Mouse (Mus musculus) forebrain, embryonic 15.5 days (tissue): ENCODE measurements around the gene Gorasp1. TPM values are rescaled to one million over a fixed set of nuclear protein-coding genes. Genes with fewer than 3 reads are reported as not detected.

Source experiments
- ATAC-seq: fragments of 200-750 bp; cut with Nextera tagmentation; replicated peaks from 2 replicates; pipeline ENCODE4 v1.8.0; 2017; ENCODE audit warnings: mild to moderate bottlenecking, moderate TSS enrichment, moderate library complexity
- H3K27ac ChIP-seq: fragments of 300-500 bp; sonication (generic); replicated peaks from 2 replicates; pipeline ENCODE4 v1.5.1; 2015; ENCODE audit warnings: mild to moderate bottlenecking, inconsistent platforms
- H3K27me3 ChIP-seq: fragments of 300-500 bp; sonication (generic); 2 replicates; pipeline ENCODE4 v1.6.1; 2015; ENCODE audit warnings: inconsistent platforms
- H3K36me3 ChIP-seq: fragments of 300-500 bp; sonication (generic); 2 replicates; pipeline ENCODE4 v1.6.1; 2015; ENCODE audit warnings: mild to moderate bottlenecking, inconsistent platforms
- H3K4me1 ChIP-seq: fragments of 300-500 bp; sonication (generic); 2 replicates; pipeline ENCODE4 v1.6.1; 2015; ENCODE audit warnings: inconsistent platforms
- H3K4me2 ChIP-seq: fragments of 300-500 bp; sonication (generic); replicated peaks from 2 replicates; pipeline ENCODE4 v1.6.1; 2015; ENCODE audit warnings: mild to moderate bottlenecking, inconsistent platforms
- H3K4me3 ChIP-seq: fragments of 300-500 bp; sonication (generic); 2 replicates; pipeline ENCODE4 v1.5.1; 2015; ENCODE audit warnings: mild to moderate bottlenecking, inconsistent platforms
- H3K9ac ChIP-seq: fragments of 300-500 bp; sonication (generic); replicated peaks from 2 replicates; pipeline ENCODE4 v1.6.1; 2015; ENCODE audit warnings: mild to moderate bottlenecking, inconsistent platforms
- H3K9me3 ChIP-seq: fragments of 300-500 bp; sonication (generic); 2 replicates; pipeline ENCODE4 v1.6.1; 2016; ENCODE audit warnings: inconsistent platforms
- WGBS: fragments of 180-500 bp; shearing (Covaris S2); methylation state at CpG from one replicate; pipeline ENCODE4 v1.1.7; 2015; ENCODE audit warnings: mixed read lengths; 5-methylcytosine and 5-hydroxymethylcytosine counted together
- polyA plus RNA-seq: library from polyadenylated mRNA; unstranded; fragments of >200 nt; fragmentation: Nextera tagmentation; extraction: Ambion mirVana; gene quantifications from 2 replicates; pipeline ENCODE4 v1.2.1, GENCODE M21; 2015

Gorasp1 gene
- polyA plus RNA-seq, 1 experiment from 2014 or later, result 26.2 TPM

DNA sequence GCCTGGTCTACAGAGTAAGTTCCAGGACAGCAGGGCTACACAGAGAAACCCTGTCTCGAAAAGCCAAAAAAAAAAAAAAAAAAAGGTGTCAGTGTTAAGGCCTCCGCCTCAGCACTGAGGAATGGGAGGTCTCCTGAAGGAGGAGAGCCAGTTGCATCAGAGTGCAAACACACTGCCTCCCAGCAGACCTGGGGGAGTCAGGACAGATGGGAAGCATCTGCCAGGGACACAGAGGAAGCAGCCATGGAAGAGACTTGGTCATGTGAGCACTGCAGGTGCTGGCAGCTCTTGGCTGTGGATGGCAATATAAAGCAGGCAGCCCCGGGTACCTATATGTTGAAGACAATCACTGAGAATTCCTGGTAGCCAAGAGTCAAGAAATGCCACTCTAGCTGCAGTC, 27.4 kb downstream of the Gorasp1 start:
- 91% methylated on average over 3 of the region's 3 CpGs for WGBS
- no peak for ATAC-seq
- Histone ChIP-seq H3K4me3 (no peak overlapping the region), H3K27ac (no peak overlapping the region), H3K9me3 (no peaks in the 10 kb centered on the region), H3K4me1 (no peaks in the 10 kb centered on the region), H3K4me2 (no peak overlapping the region), H3K27me3 (no peaks in the 10 kb centered on the region), H3K9ac (no peak overlapping the region), H3K36me3 (peaks cover 92% of the 10 kb centered on the region)

DNA sequence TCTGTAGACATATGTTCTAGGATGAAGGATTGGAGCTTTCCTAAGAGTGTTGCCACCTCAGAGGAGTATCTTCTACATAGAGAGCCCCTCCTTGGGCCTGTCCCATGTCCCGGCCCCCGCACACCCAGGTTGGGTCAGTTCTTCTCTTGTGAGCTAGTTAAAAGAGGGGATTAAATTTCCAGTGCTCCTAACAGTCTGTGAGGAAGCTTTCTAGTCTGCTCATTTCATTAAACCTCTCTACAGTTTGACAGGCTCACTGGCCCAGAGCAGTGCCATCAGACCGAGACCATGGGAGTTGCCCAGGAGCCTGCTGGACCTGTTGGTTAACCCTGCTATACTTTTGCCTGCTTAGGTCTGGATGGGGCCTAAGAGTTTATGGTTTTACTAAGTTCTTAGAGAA, 28.7 kb downstream of the Gorasp1 start:
- no peak for ATAC-seq
- 97% methylated on average over 3 of the region's 3 CpGs for WGBS
- Histone ChIP-seq H3K9ac (no peak overlapping the region), H3K27me3 (no peaks in the 10 kb centered on the region), H3K4me2 (no peak overlapping the region), H3K36me3 (peaks cover 92% of the 10 kb centered on the region), H3K4me3 (no peak overlapping the region), H3K9me3 (no peaks in the 10 kb centered on the region), H3K27ac (no peak overlapping the region), H3K4me1 (no peaks in the 10 kb centered on the region)

DNA sequence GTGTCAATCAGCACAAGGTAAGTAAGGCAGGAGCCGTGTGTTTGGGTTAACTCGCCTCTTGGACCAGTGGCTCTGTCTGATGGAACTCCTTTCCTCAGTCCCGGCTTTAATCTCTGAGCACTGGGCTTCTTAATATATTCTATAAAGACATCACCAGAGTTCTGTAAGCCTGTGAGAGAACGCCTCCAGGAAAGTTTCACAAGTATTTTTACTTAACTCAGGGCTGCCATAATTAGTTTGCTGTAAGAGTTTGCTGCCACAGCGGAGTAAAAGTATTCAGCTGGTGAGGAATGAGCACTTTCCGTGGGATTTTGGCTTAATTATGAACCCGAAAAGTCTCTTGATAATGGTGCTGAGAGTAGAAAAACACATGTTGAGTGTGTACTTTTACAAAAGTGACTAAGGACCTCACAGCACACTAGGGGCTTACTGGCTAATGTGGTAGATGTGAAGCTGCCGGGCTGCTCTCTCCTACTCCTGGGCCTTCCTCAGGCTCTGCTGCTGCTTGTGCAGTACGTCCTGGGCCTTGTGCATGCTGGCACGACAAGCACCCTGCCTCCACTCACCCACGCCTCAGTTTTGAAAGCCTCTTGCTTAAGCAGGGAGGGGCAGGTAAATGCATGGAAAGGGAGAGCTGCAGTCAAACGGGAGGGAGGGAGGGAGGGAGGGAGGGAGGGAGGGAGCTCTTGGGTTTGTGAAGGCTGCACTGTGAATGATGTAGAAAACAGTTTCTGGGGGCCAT, 34.8 kb downstream of the Gorasp1 start:
- Histone ChIP-seq H3K4me2 (no peak overlapping the region), H3K4me1 (no peaks in the 10 kb centered on the region), H3K9me3 (no peaks in the 10 kb centered on the region), H3K27me3 (no peaks in the 10 kb centered on the region), H3K9ac (no peak overlapping the region), H3K4me3 (no peak overlapping the region), H3K27ac (no peak overlapping the region), H3K36me3 (peaks cover 56% of the 10 kb centered on the region)
- no peak for ATAC-seq
- WGBS, result 87% methylated on average over 12 of the region's 12 CpGs

DNA sequence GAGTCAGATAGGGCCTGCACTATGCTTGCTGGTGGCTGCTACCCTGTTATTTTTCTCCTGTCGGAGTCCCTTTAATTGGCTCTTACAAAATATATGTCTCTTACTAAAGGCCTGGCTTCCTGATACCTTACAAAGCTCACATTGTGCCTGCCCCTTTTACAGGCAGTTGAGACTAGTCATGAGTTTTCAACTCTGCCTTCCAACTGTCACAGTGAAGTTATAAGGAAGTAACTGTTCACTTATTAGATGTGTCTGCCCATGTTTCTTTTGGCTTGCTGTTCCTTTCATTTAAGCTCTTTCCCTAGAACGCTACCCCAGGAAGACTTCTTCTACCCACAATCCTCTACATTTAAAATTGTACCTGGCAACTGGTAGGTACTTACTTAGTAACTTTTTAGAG, 37.9 kb downstream of the Gorasp1 start:
- no peaks in the 10 kb centered on the region for H3K27me3 ChIP-seq
- H3K4me3 ChIP-seq, result no peak overlapping the region
- 95% methylated on average over 2 of the region's 2 CpGs for WGBS
- H3K4me1 ChIP-seq, result peaks cover 12% of the 10 kb centered on the region
- H3K9me3 ChIP-seq, result no peaks in the 10 kb centered on the region
- H3K9ac ChIP-seq, result no peak overlapping the region
- peaks cover 26% of the 10 kb centered on the region for H3K36me3 ChIP-seq
- no peak overlapping the region for H3K4me2 ChIP-seq
- H3K27ac ChIP-seq, result no peak overlapping the region
- ATAC-seq, result no peak

DNA sequence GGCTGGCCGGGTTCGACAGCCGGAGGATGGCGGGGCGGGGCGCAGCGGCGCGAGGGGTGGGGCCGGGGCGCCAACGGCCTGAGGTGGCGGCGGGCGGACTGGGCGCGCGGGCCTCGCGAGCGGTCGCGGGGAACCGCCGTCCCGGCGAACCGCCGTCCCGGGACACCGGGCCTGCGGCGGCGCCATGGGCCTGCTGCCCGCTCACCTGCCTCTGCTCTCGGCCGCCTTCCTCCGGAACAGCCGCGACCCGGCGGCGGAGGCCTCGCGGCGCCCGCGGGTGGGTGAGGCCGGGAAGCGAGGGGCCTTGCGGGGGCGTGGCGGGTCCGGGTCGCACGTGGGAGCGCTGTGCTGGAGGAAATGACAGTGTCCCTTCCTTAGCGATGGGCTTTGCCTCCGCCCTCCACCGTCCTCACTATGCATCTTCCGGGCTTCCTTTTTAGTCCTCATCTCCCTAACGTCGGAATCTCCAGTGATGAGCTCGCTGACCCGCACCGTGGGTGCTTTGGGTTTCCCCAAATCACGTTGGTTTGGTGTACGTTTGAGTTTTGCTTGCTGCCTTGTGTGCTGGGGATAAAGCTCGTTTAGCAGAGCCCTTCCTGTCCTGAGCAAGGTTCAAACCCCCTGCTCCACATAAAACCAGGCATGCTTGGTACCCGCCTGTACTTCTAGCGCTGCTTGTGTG, 42.2 kb downstream of the Gorasp1 start:
- H3K27ac ChIP-seq, result peak overlapping the region; percentile 87
- peak overlapping the region; percentile 93 for H3K4me3 ChIP-seq
- H3K9ac ChIP-seq, result peak overlapping the region; percentile 83
- H3K36me3 ChIP-seq, result peaks cover 2% of the 10 kb centered on the region; the same call in 1 of the 2 replicates
- H3K4me2 ChIP-seq, result peak overlapping the region; percentile 89
- ATAC-seq, result peak; percentile 78
- H3K4me1 ChIP-seq, result peaks cover 20% of the 10 kb centered on the region
- no peaks in the 10 kb centered on the region for H3K27me3 ChIP-seq
- WGBS, result 1% methylated on average over 53 of the region's 71 CpGs
- no peaks in the 10 kb centered on the region for H3K9me3 ChIP-seq

DNA sequence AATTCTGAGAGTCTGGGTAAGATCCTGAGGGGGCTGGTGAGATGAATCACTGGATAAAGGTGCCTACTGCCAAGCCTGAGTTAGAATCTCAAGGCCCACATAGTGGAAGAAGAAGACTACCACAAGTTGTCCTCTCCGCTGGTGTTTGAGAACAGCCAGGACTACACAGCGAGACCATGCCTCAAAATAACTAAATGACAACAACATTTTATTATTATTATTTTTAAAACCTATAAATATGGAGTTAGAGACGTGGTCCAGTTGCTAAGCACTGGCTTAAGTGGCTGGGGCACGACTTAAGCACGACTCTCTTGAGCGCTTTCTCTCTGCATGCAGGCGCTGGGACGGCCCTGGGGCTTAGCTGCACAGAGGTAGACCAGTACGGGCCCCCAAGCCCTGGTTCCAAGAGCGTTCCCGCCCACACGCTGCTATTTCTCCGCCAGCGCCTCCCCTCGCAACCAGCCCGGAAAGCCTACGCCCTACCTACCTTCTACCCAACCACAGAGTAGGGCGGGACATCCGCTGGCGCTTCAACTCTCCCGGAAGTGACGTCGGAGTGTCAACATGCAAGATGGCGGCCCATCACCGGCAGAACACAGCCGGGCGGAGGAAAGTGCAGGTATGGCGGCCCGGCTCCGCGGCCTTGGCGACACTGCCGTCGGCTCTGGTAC, 42.9 kb downstream of the Gorasp1 start, which contains the start of gene Wdr48:
TSS of gene Wdr48 (plus strand) at position 540 of the 671 bp plus-strand sequence.
- H3K4me3 ChIP-seq, result peak within 1 kb of the TSS; percentile 93
- H3K36me3 ChIP-seq, result no peaks in the 10 kb centered on the region
- peak within 1 kb of the TSS; percentile 83 for H3K9ac ChIP-seq
- H3K4me1 ChIP-seq, result peaks cover 27% of the 10 kb centered on the region
- H3K4me2 ChIP-seq, result peak within 1 kb of the TSS; percentile 89
- WGBS, result 4% methylated on average over 34 of the region's 34 CpGs
- H3K27me3 ChIP-seq, result no peaks in the 10 kb centered on the region
- peak; percentile 98 for ATAC-seq
- peak within 1 kb of the TSS; percentile 87 for H3K27ac ChIP-seq
- no peaks in the 10 kb centered on the region for H3K9me3 ChIP-seq

DNA sequence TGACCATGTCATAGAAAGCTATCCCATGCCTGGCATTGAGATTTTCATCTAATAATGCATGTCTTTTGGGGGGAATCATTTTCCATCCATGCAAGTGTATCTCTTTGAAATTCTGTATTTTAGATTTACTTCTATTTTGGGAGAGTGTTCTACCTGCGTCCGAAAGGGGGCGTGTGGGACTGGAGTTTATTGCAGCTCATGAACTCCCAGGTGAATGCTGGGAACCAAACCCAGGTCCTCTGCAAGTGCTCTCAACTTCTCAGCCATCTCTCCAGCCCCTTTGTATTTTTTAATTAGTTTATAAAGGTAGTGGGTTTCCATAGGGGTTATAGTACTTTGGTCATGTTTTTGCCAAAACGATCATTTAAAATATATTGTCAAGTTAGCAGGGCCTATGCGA, 43.5 kb downstream of the Gorasp1 start:
- Histone ChIP-seq H3K4me1 (peaks cover 33% of the 10 kb centered on the region), H3K36me3 (no peaks in the 10 kb centered on the region), H3K9ac (0 out of 2 replicates have a peak overlapping the region, but pooled peaks have one; percentile 83), H3K27ac (peak overlapping the region; percentile 87; the same call in 1 of the 2 replicates), H3K9me3 (no peaks in the 10 kb centered on the region), H3K4me2 (peak overlapping the region; percentile 89; the same call in 1 of the 2 replicates), H3K27me3 (no peaks in the 10 kb centered on the region), H3K4me3 (peak overlapping the region; percentile 93)
- no peak for ATAC-seq
- 91% methylated on average over 5 of the region's 5 CpGs for WGBS

DNA sequence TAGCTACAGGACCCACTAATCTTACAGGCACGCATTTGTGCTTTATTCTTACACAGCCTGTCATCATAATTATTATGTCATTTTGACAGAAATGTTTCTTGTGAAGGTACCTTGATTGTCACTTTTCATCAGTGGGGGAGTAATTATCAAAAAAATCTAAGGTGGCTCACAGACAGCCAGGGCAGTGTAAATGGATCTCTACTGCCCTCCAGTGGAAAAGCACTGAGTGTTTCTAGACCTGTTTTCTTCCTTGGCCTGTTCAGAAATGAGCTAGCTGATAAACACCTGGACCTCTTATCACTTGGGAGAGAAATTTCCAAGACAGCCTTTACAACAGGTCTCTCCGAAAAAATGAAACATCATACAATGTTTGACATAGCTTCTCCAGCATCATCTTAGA, 46.7 kb downstream of the Gorasp1 start:
- no peak overlapping the region for H3K4me3 ChIP-seq
- H3K9me3 ChIP-seq, result no peaks in the 10 kb centered on the region
- no peak for ATAC-seq
- no peak overlapping the region for H3K4me2 ChIP-seq
- no peaks in the 10 kb centered on the region for H3K27me3 ChIP-seq
- no peak overlapping the region for H3K27ac ChIP-seq
- H3K4me1 ChIP-seq, result peaks cover 34% of the 10 kb centered on the region
- no peaks in the 10 kb centered on the region for H3K36me3 ChIP-seq
- 37% methylated on average over 2 of the region's 2 CpGs for WGBS
- no peak overlapping the region for H3K9ac ChIP-seq

DNA sequence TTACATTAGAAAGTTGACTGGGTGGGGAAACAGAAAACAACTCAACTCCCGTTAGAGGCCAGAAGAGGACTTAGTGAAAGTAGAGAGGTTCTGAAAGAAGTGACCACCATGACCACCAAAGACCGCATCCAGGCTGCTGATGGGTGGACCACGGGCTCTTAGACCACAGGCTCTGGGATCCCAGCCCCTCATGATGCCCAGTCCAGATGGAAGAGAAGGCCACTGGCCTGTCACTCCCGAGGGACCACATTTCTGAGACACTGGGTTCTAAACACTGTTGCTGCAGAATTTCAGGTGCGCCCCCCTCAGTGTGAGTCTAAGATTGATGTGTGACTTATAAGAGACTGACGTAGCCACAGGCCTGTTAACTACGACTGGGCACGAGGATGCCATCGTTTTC, 47.9 kb downstream of the Gorasp1 start:
- Histone ChIP-seq H3K4me3 (no peak overlapping the region), H3K4me1 (peaks cover 30% of the 10 kb centered on the region), H3K27ac (peak overlapping the region; percentile 79)

DNA sequence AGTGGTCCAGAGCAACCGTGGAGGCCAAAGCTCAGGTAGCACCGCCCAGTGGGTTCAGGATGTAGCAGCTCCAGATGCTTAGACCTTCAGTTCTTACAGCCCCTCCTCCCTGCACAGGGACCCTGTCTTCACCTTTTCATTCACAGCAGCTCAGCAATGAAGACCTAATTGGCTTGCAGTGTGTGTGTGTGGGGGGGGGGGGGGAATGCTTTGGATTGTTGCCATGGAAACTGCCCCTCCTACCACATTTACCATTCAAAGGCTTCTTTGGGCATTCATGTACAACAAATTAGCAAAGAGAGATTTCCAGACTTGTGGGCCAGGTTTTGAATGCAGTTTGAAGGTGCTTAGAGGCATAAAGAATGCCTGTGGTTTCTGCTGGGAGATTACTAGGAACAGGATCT, 48.5 kb downstream of the Gorasp1 start:
- H3K4me2 ChIP-seq, result no peak overlapping the region
- peak overlapping the region; percentile 79 for H3K27ac ChIP-seq

More for the DNA sequence above, 47.9 kb downstream of the Gorasp1 start:
- no peak overlapping the region for H3K9ac ChIP-seq
- no peaks in the 10 kb centered on the region for H3K9me3 ChIP-seq
- no peak for ATAC-seq
- H3K4me2 ChIP-seq, result 0 out of 2 replicates have a peak overlapping the region, but pooled peaks have one; percentile 1
- WGBS, result 41% methylated on average over 9 of the region's 9 CpGs
- H3K27me3 ChIP-seq, result no peaks in the 10 kb centered on the region
- H3K36me3 ChIP-seq, result no peaks in the 10 kb centered on the region

DNA sequence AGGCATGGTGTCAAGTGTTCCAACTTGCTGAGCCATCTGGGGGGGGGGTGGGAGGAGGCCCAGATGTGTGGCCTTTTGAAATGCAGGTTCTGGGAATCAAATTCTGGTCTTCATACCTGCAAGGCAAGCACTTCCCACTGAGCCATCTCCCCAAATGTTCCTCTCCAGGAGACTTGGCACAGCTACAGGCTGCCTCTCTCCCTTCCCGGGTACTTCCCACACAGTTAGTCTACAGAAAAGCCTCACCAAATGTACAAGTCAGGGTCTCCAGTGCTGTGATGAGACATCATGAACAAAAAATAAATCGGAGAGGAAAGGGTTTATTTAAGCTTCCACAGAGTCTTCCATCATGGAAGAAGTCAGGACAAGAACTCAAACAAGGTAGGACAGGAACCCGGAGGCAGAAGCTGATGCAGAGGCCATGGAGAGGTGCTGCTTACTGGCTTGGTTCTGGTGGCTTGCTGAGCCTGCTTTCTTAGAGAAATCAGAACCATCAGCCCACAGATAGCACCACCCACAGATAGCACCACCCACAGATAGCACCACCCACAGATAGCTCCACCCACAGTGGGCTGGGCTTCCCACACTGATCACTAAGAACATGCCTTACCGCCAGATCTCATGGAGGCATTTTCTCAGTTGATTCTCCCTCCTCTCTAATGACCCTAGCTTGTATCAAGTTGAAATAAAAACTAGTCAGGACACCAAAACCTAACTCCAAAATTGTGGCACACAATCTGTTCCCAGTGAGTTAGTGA, 50.0 kb downstream of the Gorasp1 start:
- no peak overlapping the region for H3K4me3 ChIP-seq
- H3K9me3 ChIP-seq, result no peaks in the 10 kb centered on the region
- no peak for ATAC-seq
- H3K4me2 ChIP-seq, result no peak overlapping the region
- peak overlapping the region; percentile 79; the same call in 1 of the 2 replicates for H3K27ac ChIP-seq
- H3K36me3 ChIP-seq, result no peaks in the 10 kb centered on the region
- H3K27me3 ChIP-seq, result no peaks in the 10 kb centered on the region
- H3K9ac ChIP-seq, result no peak overlapping the region
- 83% methylated on average over 4 of the region's 4 CpGs for WGBS
- H3K4me1 ChIP-seq, result peaks cover 25% of the 10 kb centered on the region

More for the DNA sequence above, 48.5 kb downstream of the Gorasp1 start:
- Histone ChIP-seq H3K9ac (no peak overlapping the region), H3K4me3 (no peak overlapping the region), H3K9me3 (no peaks in the 10 kb centered on the region), H3K4me1 (peaks cover 25% of the 10 kb centered on the region), H3K27me3 (no peaks in the 10 kb centered on the region), H3K36me3 (no peaks in the 10 kb centered on the region)
- 4% methylated on average over 2 of the region's 2 CpGs for WGBS
- peak; percentile 80 for ATAC-seq
